Mouse (Mus musculus) heart, adult 2 months (tissue): ENCODE data around the gene Clint1.
A peak's percentile ranks its signal among the peaks of the same experiment; 100 is the strongest.

Experiments
- CTCF ChIP-seq: fragments of 200-600 bp; IDR thresholded peaks from 2 replicates; pipeline ENCODE4 v1.8.1; 2022; ENCODE audit warnings: antibody characterized with exemption, mild to moderate bottlenecking, moderate library complexity
- POLR2A ChIP-seq: fragments of 200-500 bp; IDR thresholded peaks from 2 replicates; pipeline ENCODE4 v1.6.1; 2011; ENCODE audit warnings: mild to moderate bottlenecking, low read depth, low read length, control low read depth; ENCODE audit not compliant: insufficient read depth

DNA sequence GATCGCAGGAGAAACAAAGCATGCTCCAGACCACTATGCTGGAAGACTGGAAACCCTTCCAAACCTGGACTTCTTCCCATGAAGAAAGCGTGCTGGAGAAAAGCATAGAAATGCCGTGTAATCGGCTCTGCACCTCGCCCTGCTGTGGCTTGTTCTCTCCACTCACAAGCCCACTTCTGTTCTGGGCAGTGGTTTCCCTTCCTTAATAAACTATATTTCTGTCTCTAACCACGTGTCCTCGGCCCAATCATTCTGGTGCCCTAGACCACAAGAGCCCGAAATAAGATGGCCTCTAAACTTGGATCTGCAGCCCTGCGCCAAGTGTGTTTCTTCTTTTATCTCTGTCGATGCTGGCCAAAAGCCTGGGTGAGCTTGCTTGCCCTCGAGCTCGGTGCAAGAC, 44.0 kb upstream of the Clint1 start:
- TF ChIP-seq CTCF, result no peak
- peak; percentile 59 for TF ChIP-seq POLR2A
